Mouse (Mus musculus) limb, embryonic 15.5 days (tissue): Measurements from ENCODE around the gene Nectin1. TPM values are rescaled to one million over a fixed set of nuclear protein-coding genes. Genes with fewer than 3 reads are reported as not detected.

Source experiments
- ATAC-seq: fragments of 200-750 bp; cut with Nextera tagmentation; 2 replicates; pipeline ENCODE4 v1.8.0; 2017; ENCODE audit warnings: low read depth, moderate TSS enrichment; ENCODE audit not compliant: insufficient number of reproducible peaks, low FRiP score, low TSS enrichment
- H3K27ac ChIP-seq: fragments of 300-500 bp; sonication (generic); 2 replicates; pipeline ENCODE4 v1.5.1; 2015; ENCODE audit warnings: moderate library complexity, mild to moderate bottlenecking, inconsistent platforms
- H3K27me3 ChIP-seq: fragments of 300-500 bp; sonication (generic); 2 replicates; pipeline ENCODE4 v1.6.1; 2015; ENCODE audit warnings: inconsistent platforms
- H3K36me3 ChIP-seq: fragments of 300-500 bp; sonication (generic); 2 replicates; pipeline ENCODE4 v1.6.1; 2015; ENCODE audit warnings: inconsistent platforms
- H3K4me1 ChIP-seq: fragments of 300-500 bp; sonication (generic); 2 replicates; pipeline ENCODE4 v1.6.1; 2015; ENCODE audit warnings: inconsistent platforms
- H3K4me2 ChIP-seq: fragments of 300-500 bp; sonication (generic); 2 replicates; pipeline ENCODE4 v1.6.1; 2015; ENCODE audit warnings: mild to moderate bottlenecking, inconsistent platforms
- H3K4me3 ChIP-seq: fragments of 300-500 bp; sonication (generic); 2 replicates; pipeline ENCODE4 v1.5.1; 2015; ENCODE audit warnings: mild to moderate bottlenecking, inconsistent platforms
- H3K9ac ChIP-seq: fragments of 300-500 bp; sonication (generic); 2 replicates; pipeline ENCODE4 v1.6.1; 2015; ENCODE audit warnings: inconsistent platforms
- H3K9me3 ChIP-seq: fragments of 300-500 bp; sonication (generic); 2 replicates; pipeline ENCODE4 v1.6.1; 2016; ENCODE audit warnings: inconsistent platforms
- WGBS: fragments of 180-500 bp; shearing (Covaris S2); methylation state at CpG from one replicate; pipeline ENCODE4 v1.1.7; 2015; 5-methylcytosine and 5-hydroxymethylcytosine counted together
- polyA plus RNA-seq: library from polyadenylated mRNA; unstranded; fragments of >200 nt; fragmentation: Nextera tagmentation; extraction: Ambion mirVana; gene quantifications from 2 replicates; pipeline ENCODE4 v1.2.1, GENCODE M21; 2015

Gene Nectin1
- 11.9 and 13.5 TPM in 2 replicates for polyA plus RNA-seq

GRCm38 (mm10) chr9:43743647-43744137 lies at the start of gene Nectin1:
TSS of gene Nectin1 (plus strand) at chr9:43743984.
- H3K4me1 ChIP-seq: peaks cover 39% of the 10 kb centered on the region
- peak within 1 kb of the TSS; percentile 84 for H3K4me3 ChIP-seq
- H3K4me2 ChIP-seq: peak within 1 kb of the TSS; percentile 93
- H3K9me3 ChIP-seq: no peaks in the 10 kb centered on the region
- peak; percentile 88 for ATAC-seq
- 1% methylated on average over 25 of the region's 51 CpGs for WGBS
- peak within 1 kb of the TSS; percentile 95 for H3K27ac ChIP-seq
- H3K27me3 ChIP-seq: peaks cover 12% of the 10 kb centered on the region
- H3K9ac ChIP-seq: peak within 1 kb of the TSS; percentile 85
- no peaks in the 10 kb centered on the region for H3K36me3 ChIP-seq

GRCm38 (mm10) chr9:43698080-43698712 lies 45.6 kb upstream of the Nectin1 start:
- H3K9ac ChIP-seq: no peak overlapping the region

GRCm38 (mm10) chr9:43698841-43699240 lies 44.9 kb upstream of the Nectin1 start:
- Histone ChIP-seq H3K4me2 (no peak overlapping the region), H3K9me3 (no peaks in the 10 kb centered on the region), H3K27ac (no peak overlapping the region), H3K36me3 (no peaks in the 10 kb centered on the region), H3K4me1 (no peaks in the 10 kb centered on the region), H3K4me3 (no peak overlapping the region), H3K27me3 (no peaks in the 10 kb centered on the region), H3K9ac (no peak overlapping the region)
- ATAC-seq: no peak
- 86% methylated on average over 10 of the region's 10 CpGs for WGBS

More at GRCm38 (mm10) chr9:43698080-43698712, 45.6 kb upstream of the Nectin1 start:
- H3K4me1 ChIP-seq: no peaks in the 10 kb centered on the region
- no peak overlapping the region for H3K27ac ChIP-seq
- no peaks in the 10 kb centered on the region for H3K36me3 ChIP-seq
- H3K27me3 ChIP-seq: no peaks in the 10 kb centered on the region
- no peaks in the 10 kb centered on the region for H3K9me3 ChIP-seq
- no peak for ATAC-seq
- 17% methylated on average over 8 of the region's 8 CpGs for WGBS
- no peak overlapping the region for H3K4me3 ChIP-seq
- H3K4me2 ChIP-seq: no peak overlapping the region

- H3K27me3 ChIP-seq: no peaks in the 10 kb centered on the region
- no peak for ATAC-seq
- H3K27ac ChIP-seq: no peak overlapping the region
- no peaks in the 10 kb centered on the region for H3K9me3 ChIP-seq
- H3K36me3 ChIP-seq: no peaks in the 10 kb centered on the region
- H3K4me3 ChIP-seq: no peak overlapping the region
- H3K4me2 ChIP-seq: no peak overlapping the region
- WGBS: 66% methylated on average over 11 of the region's 11 CpGs
- no peaks in the 10 kb centered on the region for H3K4me1 ChIP-seq
- H3K9ac ChIP-seq: no peak overlapping the region
Measured at GRCm38 (mm10) chr9:43699417-43700225, 44.2 kb upstream of the Nectin1 start.

- Histone ChIP-seq H3K9me3 (no peaks in the 10 kb centered on the region), H3K9ac (no peak overlapping the region), H3K4me2 (no peak overlapping the region), H3K27me3 (no peaks in the 10 kb centered on the region), H3K27ac (no peak overlapping the region), H3K4me1 (no peaks in the 10 kb centered on the region), H3K4me3 (no peak overlapping the region), H3K36me3 (no peaks in the 10 kb centered on the region)
- ATAC-seq: no peak
- 67% methylated on average over 3 of the region's 3 CpGs for WGBS
Measured at GRCm38 (mm10) chr9:43700226-43700579, 43.6 kb upstream of the Nectin1 start.

GRCm38 (mm10) chr9:43701748-43702147 lies 42.0 kb upstream of the Nectin1 start:
- ATAC-seq: no peak
- H3K4me2 ChIP-seq: no peak overlapping the region
- H3K9me3 ChIP-seq: no peaks in the 10 kb centered on the region
- no peaks in the 10 kb centered on the region for H3K27me3 ChIP-seq
- no peaks in the 10 kb centered on the region for H3K4me1 ChIP-seq
- H3K36me3 ChIP-seq: no peaks in the 10 kb centered on the region
- H3K9ac ChIP-seq: no peak overlapping the region
- no peak overlapping the region for H3K4me3 ChIP-seq
- H3K27ac ChIP-seq: no peak overlapping the region

- no peak overlapping the region for H3K4me2 ChIP-seq
- H3K27ac ChIP-seq: no peak overlapping the region
- H3K9me3 ChIP-seq: no peaks in the 10 kb centered on the region
- H3K4me3 ChIP-seq: no peak overlapping the region
- WGBS: 66% methylated on average over 4 of the region's 4 CpGs
- no peak for ATAC-seq
- H3K4me1 ChIP-seq: no peaks in the 10 kb centered on the region
- no peaks in the 10 kb centered on the region for H3K36me3 ChIP-seq
- H3K9ac ChIP-seq: no peak overlapping the region
- no peaks in the 10 kb centered on the region for H3K27me3 ChIP-seq
Measured at GRCm38 (mm10) chr9:43707571-43707970, 36.2 kb upstream of the Nectin1 start.

GRCm38 (mm10) chr9:43708715-43709114 lies 35.1 kb upstream of the Nectin1 start:
- no peaks in the 10 kb centered on the region for H3K9me3 ChIP-seq
- H3K27ac ChIP-seq: no peak overlapping the region
- no peak overlapping the region for H3K9ac ChIP-seq
- no peak overlapping the region for H3K4me2 ChIP-seq
- H3K36me3 ChIP-seq: no peaks in the 10 kb centered on the region
- H3K27me3 ChIP-seq: no peaks in the 10 kb centered on the region
- ATAC-seq: no peak
- H3K4me3 ChIP-seq: no peak overlapping the region
- no peaks in the 10 kb centered on the region for H3K4me1 ChIP-seq
- 85% methylated on average over 2 of the region's 2 CpGs for WGBS

GRCm38 (mm10) chr9:43713432-43713831 lies 30.4 kb upstream of the Nectin1 start:
- Histone ChIP-seq H3K4me2 (no peak overlapping the region), H3K9ac (no peak overlapping the region), H3K4me3 (no peak overlapping the region), H3K36me3 (no peaks in the 10 kb centered on the region), H3K27ac (no peak overlapping the region), H3K4me1 (no peaks in the 10 kb centered on the region), H3K27me3 (no peaks in the 10 kb centered on the region), H3K9me3 (no peaks in the 10 kb centered on the region)
- no peak for ATAC-seq
- WGBS: 57% methylated on average over 3 of the region's 3 CpGs

- no peaks in the 10 kb centered on the region for H3K9me3 ChIP-seq
- no peak for ATAC-seq
- 0 out of 2 replicates have a peak, but pooled peaks cover 2% of the 10 kb centered on the region for H3K4me1 ChIP-seq
- peak overlapping the region; percentile 9; the same call in 1 of the 2 replicates for H3K27ac ChIP-seq
- 54% methylated on average over 4 of the region's 4 CpGs for WGBS
- no peaks in the 10 kb centered on the region for H3K36me3 ChIP-seq
- H3K4me3 ChIP-seq: no peak overlapping the region
- no peak overlapping the region for H3K4me2 ChIP-seq
- no peaks in the 10 kb centered on the region for H3K27me3 ChIP-seq
- no peak overlapping the region for H3K9ac ChIP-seq
Measured at GRCm38 (mm10) chr9:43719407-43719839, 24.4 kb upstream of the Nectin1 start.

GRCm38 (mm10) chr9:43720046-43720445 lies 23.7 kb upstream of the Nectin1 start:
- 44% methylated on average over 1 of the region's 1 CpGs for WGBS
- H3K9me3 ChIP-seq: no peaks in the 10 kb centered on the region
- H3K9ac ChIP-seq: no peak overlapping the region
- no peak overlapping the region for H3K4me2 ChIP-seq
- H3K4me1 ChIP-seq: 0 out of 2 replicates have a peak, but pooled peaks cover 2% of the 10 kb centered on the region
- no peak for ATAC-seq
- H3K4me3 ChIP-seq: no peak overlapping the region
- no peaks in the 10 kb centered on the region for H3K36me3 ChIP-seq
- H3K27me3 ChIP-seq: no peaks in the 10 kb centered on the region
- H3K27ac ChIP-seq: 0 out of 2 replicates have a peak overlapping the region, but pooled peaks have one; percentile 9

GRCm38 (mm10) chr9:43724093-43724492 lies 19.7 kb upstream of the Nectin1 start:
- no peak overlapping the region for H3K4me3 ChIP-seq
- H3K36me3 ChIP-seq: no peaks in the 10 kb centered on the region
- H3K27ac ChIP-seq: no peak overlapping the region
- 0 out of 2 replicates have a peak, but pooled peaks cover 2% of the 10 kb centered on the region for H3K4me1 ChIP-seq
- ATAC-seq: no peak
- 19% methylated on average over 4 of the region's 4 CpGs for WGBS
- no peak overlapping the region for H3K9ac ChIP-seq
- H3K9me3 ChIP-seq: no peaks in the 10 kb centered on the region
- peaks cover 12% of the 10 kb centered on the region; the same call in 1 of the 2 replicates for H3K27me3 ChIP-seq
- H3K4me2 ChIP-seq: no peak overlapping the region
